Mouse (Mus musculus) liver, postnatal 0 days (tissue): ENCODE measurements around the gene Irf2bp1. TPM values are rescaled to one million over a fixed set of nuclear protein-coding genes. Genes with fewer than 3 reads are reported as not detected.

ENCODE experiments used
- ATAC-seq: fragments of 200-750 bp; cut with Nextera tagmentation; 2 replicates; pipeline ENCODE4 v1.8.0; 2017; ENCODE audit warnings: mild to moderate bottlenecking, moderate library complexity
- DNase-seq: peaks from one replicate; pipeline ENCODE4 v3.0.0-alpha.2; 2016
- H3K27ac ChIP-seq: fragments of 300-500 bp; sonication (generic); 2 replicates; pipeline ENCODE4 v1.5.1; 2014; ENCODE audit warnings: antibody characterized with exemption, moderate library complexity, mild to moderate bottlenecking, low read depth
- H3K27me3 ChIP-seq: fragments of 300-500 bp; sonication (generic); 2 replicates; pipeline ENCODE4 v1.6.1; 2014; ENCODE audit warnings: low read length, control low read depth, mixed read lengths; ENCODE audit not compliant: insufficient read depth
- H3K36me3 ChIP-seq: fragments of 300-500 bp; sonication (generic); replicated peaks from 2 replicates; pipeline ENCODE4 v1.6.1; 2014; ENCODE audit warnings: mild to moderate bottlenecking, control low read depth, low read length, moderate library complexity, mixed read lengths; ENCODE audit not compliant: insufficient read depth
- H3K4me1 ChIP-seq: fragments of 300-500 bp; sonication (generic); 2 replicates; pipeline ENCODE4 v1.6.1; 2014; ENCODE audit warnings: antibody characterized with exemption, mild to moderate bottlenecking, control low read depth; ENCODE audit not compliant: insufficient read depth
- H3K4me2 ChIP-seq: fragments of 300-500 bp; sonication (generic); 2 replicates; pipeline ENCODE4 v1.6.1; 2014; ENCODE audit warnings: low read depth, mild to moderate bottlenecking, low read length, moderate library complexity, mixed read lengths
- H3K4me3 ChIP-seq: fragments of 300-500 bp; sonication (generic); 2 replicates; pipeline ENCODE4 v1.5.1; 2014; ENCODE audit warnings: low read depth, low read length
- H3K9ac ChIP-seq: fragments of 300-500 bp; sonication (generic); replicated peaks from 2 replicates; pipeline ENCODE4 v1.6.1; 2014; ENCODE audit warnings: mild to moderate bottlenecking, moderate library complexity
- H3K9me3 ChIP-seq: fragments of 300-500 bp; sonication (generic); 2 replicates; pipeline ENCODE4 v1.6.1; 2016; ENCODE audit warnings: mild to moderate bottlenecking, control low read depth, low read length, mixed read lengths
- CTCF ChIP-seq: sonication (generic); IDR thresholded peaks from 2 replicates; pipeline ENCODE4 v1.5.1; 2016; ENCODE audit warnings: antibody characterized with exemption, low read depth
- EP300 ChIP-seq: IDR thresholded peaks from 2 replicates; pipeline ENCODE4 v1.6.1; 2016; ENCODE audit warnings: antibody characterized with exemption, low read depth, mild to moderate bottlenecking
- WGBS: fragments of 180-500 bp; shearing (Covaris S2); extraction: QIAGEN DNeasy Blood & Tissue Kit; methylation state at CpG from one replicate; pipeline ENCODE4 v1.1.7; 2014; ENCODE audit not compliant: insufficient replicate concordance; 5-methylcytosine and 5-hydroxymethylcytosine counted together
- polyA plus RNA-seq: library from polyadenylated mRNA; unstranded; fragments of >200 nt; fragmentation: Nextera tagmentation; extraction: Ambion mirVana; gene quantifications from 2 replicates; pipeline ENCODE4 v1.2.1, GENCODE M21; 2015

Gene Irf2bp1
- polyA plus RNA-seq, 1 experiment from 2014 or later: 6.3 TPM

- Histone ChIP-seq H3K4me3 (no peak overlapping the region; the same call in 1 of the 2 replicates), H3K27ac (no peak overlapping the region), H3K36me3 (no peaks in the 10 kb centered on the region), H3K27me3 (peaks cover 78% of the 10 kb centered on the region), H3K4me2 (no peak overlapping the region), H3K9me3 (no peaks in the 10 kb centered on the region), H3K9ac (no peak overlapping the region), H3K4me1 (peaks cover 6% of the 10 kb centered on the region; the same call in 1 of the 2 replicates)
- TF ChIP-seq CTCF: no peak
- TF ChIP-seq EP300: no peak
- WGBS: 2% methylated on average over 20 of the region's 20 CpGs
- ATAC-seq (no peak), DNase-seq (no peak)
Measured at GRCm38 (mm10) chr7:18962795-18963194, 41.0 kb upstream of the Irf2bp1 start.

GRCm38 (mm10) chr7:18963294-18963843 lies 40.5 kb upstream of the Irf2bp1 start:
- H3K4me2 ChIP-seq: no peak overlapping the region
- H3K4me3 ChIP-seq: no peak overlapping the region
- no peak overlapping the region for H3K27ac ChIP-seq
- peaks cover 74% of the 10 kb centered on the region for H3K27me3 ChIP-seq
- peaks cover 6% of the 10 kb centered on the region; the same call in 1 of the 2 replicates for H3K4me1 ChIP-seq
- H3K36me3 ChIP-seq: no peaks in the 10 kb centered on the region
- WGBS: 3% methylated on average over 19 of the region's 19 CpGs
- no peaks in the 10 kb centered on the region for H3K9me3 ChIP-seq
- no peak for DNase-seq
- ATAC-seq: no peak
- TF ChIP-seq EP300 (no peak), CTCF (no peak)
- no peak overlapping the region for H3K9ac ChIP-seq

- Histone ChIP-seq H3K36me3 (no peaks in the 10 kb centered on the region), H3K9me3 (no peaks in the 10 kb centered on the region), H3K4me3 (no peak overlapping the region), H3K4me1 (peaks cover 6% of the 10 kb centered on the region; the same call in 1 of the 2 replicates), H3K4me2 (no peak overlapping the region), H3K27ac (no peak overlapping the region), H3K9ac (no peak overlapping the region), H3K27me3 (peaks cover 56% of the 10 kb centered on the region)
- DNase-seq: no peak
- 65% methylated on average over 5 of the region's 5 CpGs for WGBS
- ATAC-seq: no peak
- TF ChIP-seq CTCF (no peak), EP300 (no peak)
Measured at GRCm38 (mm10) chr7:18965312-18965711, 38.5 kb upstream of the Irf2bp1 start.

- Histone ChIP-seq H3K27me3 (peaks cover 33% of the 10 kb centered on the region), H3K9ac (no peak overlapping the region), H3K27ac (no peak overlapping the region), H3K36me3 (no peaks in the 10 kb centered on the region), H3K4me1 (peaks cover 3% of the 10 kb centered on the region; the same call in 1 of the 2 replicates), H3K4me2 (no peak overlapping the region), H3K4me3 (no peak overlapping the region), H3K9me3 (no peaks in the 10 kb centered on the region)
- 14% methylated on average over 8 of the region's 8 CpGs for WGBS
- ATAC-seq (no peak), DNase-seq (no peak)
- TF ChIP-seq EP300 (no peak), CTCF (no peak)
Measured at GRCm38 (mm10) chr7:18967603-18968002, 36.2 kb upstream of the Irf2bp1 start.

GRCm38 (mm10) chr7:18970956-18971355 lies 32.9 kb upstream of the Irf2bp1 start:
- H3K27me3 ChIP-seq: 0 out of 2 replicates have a peak, but pooled peaks cover under 1% of the 10 kb centered on the region
- no peaks in the 10 kb centered on the region for H3K36me3 ChIP-seq
- peak; percentile 30 for DNase-seq
- no peaks in the 10 kb centered on the region for H3K9me3 ChIP-seq
- no peak overlapping the region for H3K27ac ChIP-seq
- H3K9ac ChIP-seq: no peak overlapping the region
- no peak overlapping the region for H3K4me3 ChIP-seq
- H3K4me2 ChIP-seq: no peak overlapping the region
- no peaks in the 10 kb centered on the region for H3K4me1 ChIP-seq
- 87% methylated on average over 3 of the region's 3 CpGs for WGBS
- no peak for ATAC-seq
- TF ChIP-seq CTCF: peak; percentile 42; the same call in 1 of the 2 replicates
- no peak for TF ChIP-seq EP300

GRCm38 (mm10) chr7:18978381-18978780 lies 25.5 kb upstream of the Irf2bp1 start:
- ATAC-seq (no peak), DNase-seq (no peak)
- Histone ChIP-seq H3K9ac (no peak overlapping the region), H3K9me3 (no peaks in the 10 kb centered on the region), H3K4me1 (no peaks in the 10 kb centered on the region), H3K27ac (no peak overlapping the region), H3K36me3 (no peaks in the 10 kb centered on the region), H3K27me3 (no peaks in the 10 kb centered on the region), H3K4me2 (no peak overlapping the region), H3K4me3 (no peak overlapping the region)
- TF ChIP-seq EP300 (no peak), CTCF (no peak)
- 91% methylated on average over 9 of the region's 9 CpGs for WGBS
